Mouse (Mus musculus): ENCODE measurements around the gene Gm12355.
A peak's percentile ranks its signal among the peaks of the same experiment; 100 is the strongest.
"Not testable (repeated sequence)": the region's sequence is repeated elsewhere in the genome, so short reads cannot be mapped to it uniquely, and the experiment has no call there.

The Gm12355 gene

GRCm38 (mm10) chr11:98625611-98626410, at the start of gene Gm12355, which contains the start of gene Gsdma3:
Gm12355 (minus strand) TSS chr11:98625661.
Gsdma3 (plus strand) TSS chr11:98626360.
- no peak for DNase-seq (ENCODE audit: low spot score)

DNA sequence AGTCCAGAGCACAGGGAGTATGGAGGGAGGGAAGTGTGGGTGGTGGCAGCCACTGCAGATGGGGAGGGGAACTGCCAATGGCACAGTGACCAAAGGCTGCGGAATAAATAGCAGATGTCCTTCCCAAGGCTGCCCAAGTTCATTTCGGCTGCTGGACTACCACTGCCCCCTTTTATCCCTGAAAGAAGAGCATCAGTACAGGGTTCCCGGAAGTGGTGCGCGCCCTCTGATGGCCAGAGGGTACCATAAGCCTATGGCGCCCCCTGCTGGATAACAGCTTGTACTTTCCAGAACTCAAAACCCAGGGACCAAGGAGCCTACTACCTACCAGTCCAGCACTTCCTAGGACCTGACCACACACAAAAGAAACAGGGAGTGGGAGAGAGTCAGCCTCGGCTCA, 47.7 kb upstream of the Gm12355 start:
- peak; percentile 79 for DNase-seq (ENCODE audit: low spot score)

- no peak for DNase-seq (ENCODE audit: low spot score)
These were observed 47.0 kb upstream of the Gm12355 start for GRCm38 (mm10) chr11:98672482-98672881.

DNA sequence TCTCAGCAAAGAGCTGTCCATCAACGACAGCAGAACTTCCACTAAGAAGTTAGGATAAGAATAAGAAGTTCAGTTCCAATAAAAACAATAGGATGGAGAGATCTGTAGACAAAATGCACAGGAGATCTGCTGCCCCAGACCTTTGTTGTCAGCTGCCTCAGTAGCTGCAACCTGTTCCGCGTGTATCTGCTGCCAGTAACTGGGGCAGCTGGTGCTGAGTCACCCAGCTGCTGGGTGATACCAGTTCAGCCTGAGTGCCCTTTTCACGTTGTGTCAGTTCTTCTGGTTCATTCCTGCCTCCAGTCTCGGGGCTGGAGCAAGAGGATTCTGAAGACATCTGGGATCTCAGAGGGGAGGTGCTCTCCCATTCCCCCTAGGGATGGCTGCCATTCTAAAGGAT, 46.4 kb upstream of the Gm12355 start:
- DNase-seq (ENCODE audit: low spot score): no peak

DNA sequence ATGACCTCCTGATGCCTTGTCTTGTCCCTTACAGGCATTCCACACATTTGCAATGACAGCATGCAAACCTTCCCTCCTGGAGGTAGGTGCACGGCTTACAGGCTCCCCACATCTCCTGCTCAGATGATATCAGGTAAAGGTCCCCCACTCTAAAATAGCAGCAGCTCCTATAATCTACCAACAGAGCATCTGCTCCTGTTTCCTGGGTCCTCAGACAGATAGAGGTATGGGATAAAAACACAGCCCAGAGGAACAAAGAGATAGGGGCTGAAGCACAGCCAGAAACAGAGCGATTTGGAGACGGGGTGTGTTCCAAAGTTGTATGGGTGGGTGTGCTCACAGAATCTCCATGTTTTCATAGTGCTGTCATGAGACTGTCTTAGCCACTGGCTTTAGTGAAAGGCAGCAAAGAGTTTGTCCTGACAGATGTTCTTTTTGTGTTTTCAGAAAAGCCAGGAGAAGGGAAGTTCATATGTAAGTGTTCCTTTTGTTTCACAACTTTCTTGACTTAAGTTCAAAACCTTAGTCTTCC, 45.9 kb upstream of the Gm12355 start:
- DNase-seq (ENCODE audit: low spot score): no peak

GRCm38 (mm10) chr11:98668984-98669383, 43.5 kb upstream of the Gm12355 start:
- no peak for DNase-seq (ENCODE audit: low spot score)

DNA sequence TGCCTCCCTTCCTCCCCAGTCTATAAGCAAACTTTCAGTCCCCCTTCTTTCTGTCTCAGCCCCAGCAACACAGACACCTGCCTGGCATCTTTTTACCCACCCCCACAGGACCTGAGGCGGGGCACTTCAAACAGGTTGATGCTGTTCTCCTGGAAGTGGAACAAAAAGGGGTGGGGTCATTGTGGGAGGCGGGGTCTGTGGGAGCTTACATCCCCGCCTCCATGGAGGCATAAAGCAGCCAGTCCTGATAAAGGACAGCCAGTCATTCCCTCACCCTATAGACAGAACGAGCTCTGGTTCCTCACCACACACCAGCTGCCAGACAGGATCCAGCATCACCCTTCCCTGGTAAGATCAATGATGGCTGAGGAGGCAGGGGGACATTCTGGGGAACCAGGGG, 38.6 kb upstream of the Gm12355 start, which contains the start of gene Gsdma:
TSS of gene Gsdma (plus strand) at position 261 of the 400 bp plus-strand sequence.
- no peak for DNase-seq (ENCODE audit: low spot score)

DNA sequence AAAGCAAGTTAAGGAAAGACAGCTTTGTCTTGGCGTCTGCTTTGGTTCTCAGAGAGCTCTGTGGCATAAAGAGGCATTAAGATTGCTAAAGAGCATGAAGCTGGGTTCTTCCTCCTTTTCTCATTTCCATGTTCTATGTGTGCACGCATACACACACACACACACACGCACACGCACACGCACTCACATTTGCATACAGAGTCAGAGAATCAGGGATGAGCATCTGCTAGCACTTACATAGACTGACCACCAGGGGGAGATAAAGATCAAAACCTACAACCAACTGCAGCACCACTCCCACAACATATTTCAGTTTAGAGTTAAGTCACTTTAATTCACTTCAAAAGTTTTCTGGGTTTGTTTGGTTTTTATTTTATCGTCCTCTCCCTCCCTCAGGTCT, 35.1 kb upstream of the Gm12355 start:
- DNase-seq (ENCODE audit: low spot score): peak; percentile 82

- peak; percentile 79 for DNase-seq (ENCODE audit: low spot score)
These were observed 29.6 kb upstream of the Gm12355 start for GRCm38 (mm10) chr11:98655076-98655475.

- DNase-seq (ENCODE audit: low spot score): no peak
These were observed 21.0 kb upstream of the Gm12355 start, which contains the start of gene Gsdma2 for GRCm38 (mm10) chr11:98646459-98646858. Gsdma2 (plus strand) TSS chr11:98646759.

DNA sequence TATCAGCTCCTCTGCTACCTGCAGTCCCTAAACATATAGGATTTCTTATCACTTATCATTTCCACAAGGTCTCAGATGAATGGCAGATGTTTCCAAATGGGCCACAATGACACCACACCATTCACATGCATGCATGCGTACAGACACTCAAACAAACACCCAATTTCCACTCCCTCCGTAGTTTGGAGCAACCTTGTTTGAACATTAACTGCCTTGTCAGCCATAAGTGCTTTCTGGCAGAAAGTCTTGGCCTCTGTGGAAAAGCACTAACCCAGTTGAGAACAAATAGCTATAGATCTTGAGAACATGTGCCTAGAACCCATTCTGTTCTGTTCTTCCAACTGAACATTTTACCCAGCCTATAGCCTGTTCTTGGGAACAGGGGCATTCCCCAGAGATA, 20.5 kb upstream of the Gm12355 start:
- DNase-seq (ENCODE audit: low spot score): no peak

DNA sequence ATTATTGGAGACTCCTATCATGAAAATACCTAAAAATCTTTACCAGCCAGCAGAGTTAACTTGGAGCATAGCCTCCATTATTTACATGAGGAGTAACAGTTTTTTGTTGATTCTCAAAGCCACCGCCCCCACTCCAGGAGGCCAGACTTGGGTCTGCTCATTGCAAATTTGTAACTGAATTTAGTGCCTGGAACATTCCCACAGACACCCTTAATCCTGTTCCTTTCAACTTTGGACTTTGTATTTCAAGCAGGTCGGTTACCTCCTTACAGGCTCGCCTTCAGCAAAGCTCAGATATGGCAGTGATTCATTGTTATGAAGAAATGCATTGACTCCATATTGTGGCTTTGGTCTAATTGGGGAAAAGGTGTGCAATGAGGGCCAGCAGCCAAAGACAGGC, 19.3 kb upstream of the Gm12355 start:
- DNase-seq (ENCODE audit: low spot score): no peak

DNA sequence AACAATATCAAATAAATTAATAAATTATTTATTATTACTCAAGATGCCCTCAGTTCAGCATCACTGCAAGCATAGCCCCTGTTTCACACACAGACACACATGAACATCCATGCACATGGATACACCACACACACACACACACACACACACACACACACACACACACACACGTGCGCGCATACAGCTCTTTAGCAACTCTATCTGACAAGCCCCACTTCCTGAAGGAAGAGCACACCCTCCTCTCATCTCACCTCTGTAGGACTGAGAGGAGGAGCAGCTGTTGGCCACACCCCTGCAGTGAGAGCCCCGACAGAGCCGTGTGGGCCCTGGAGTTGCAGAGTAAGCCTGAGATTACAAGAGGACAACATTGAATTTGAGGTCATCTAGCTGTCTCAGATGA, 14.6 kb upstream of the Gm12355 start:
- DNase-seq (ENCODE audit: low spot score): no peak

DNA sequence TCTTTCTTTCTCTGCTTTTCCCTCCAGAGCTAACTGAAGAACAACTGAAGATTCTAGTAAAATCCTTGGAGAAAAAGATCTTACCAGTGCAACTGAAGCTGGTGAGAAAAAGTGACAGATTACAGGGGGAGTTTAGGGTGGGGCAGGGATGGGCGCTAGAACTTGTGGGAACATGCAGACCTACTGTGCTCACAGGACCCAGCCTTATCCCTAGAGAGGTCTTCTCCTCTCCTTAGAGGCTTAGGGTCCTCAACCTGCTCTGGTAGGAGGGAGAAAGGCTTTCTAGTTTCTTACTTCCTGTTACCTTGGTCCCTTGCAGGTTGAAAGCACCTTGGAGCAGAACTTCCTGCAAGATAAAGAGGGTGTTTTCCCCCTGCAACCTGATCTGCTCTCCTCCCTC, 12.0 kb upstream of the Gm12355 start:
- DNase-seq (ENCODE audit: low spot score): no peak

- peak; percentile 34 for DNase-seq (ENCODE audit: low spot score)
These were observed 10.0 kb upstream of the Gm12355 start for GRCm38 (mm10) chr11:98635312-98635970.

DNA sequence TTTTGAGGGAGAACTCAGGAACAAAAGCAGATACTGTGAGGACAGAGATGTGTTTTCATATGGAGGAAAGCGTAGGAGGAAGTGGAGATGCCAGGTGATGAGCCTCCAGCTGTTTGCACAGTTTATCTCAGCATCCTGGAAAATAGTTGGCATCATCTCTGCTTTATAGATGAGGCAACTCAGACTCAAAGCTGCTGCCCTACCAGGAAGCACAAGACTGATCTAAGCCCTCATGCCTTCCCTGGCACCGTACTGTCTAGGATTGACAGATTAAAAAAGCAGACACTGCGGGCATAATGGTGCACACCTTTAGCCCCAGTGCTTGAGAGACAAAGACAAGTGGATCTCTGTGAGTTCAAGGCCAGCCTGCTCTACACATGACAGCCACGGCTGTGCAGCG, 5.2 kb upstream of the Gm12355 start:
- no peak for DNase-seq (ENCODE audit: low spot score)

- no peak for DNase-seq (ENCODE audit: low spot score)
These were observed 3.2 kb upstream of the Gm12355 start for GRCm38 (mm10) chr11:98628706-98629105.

DNA sequence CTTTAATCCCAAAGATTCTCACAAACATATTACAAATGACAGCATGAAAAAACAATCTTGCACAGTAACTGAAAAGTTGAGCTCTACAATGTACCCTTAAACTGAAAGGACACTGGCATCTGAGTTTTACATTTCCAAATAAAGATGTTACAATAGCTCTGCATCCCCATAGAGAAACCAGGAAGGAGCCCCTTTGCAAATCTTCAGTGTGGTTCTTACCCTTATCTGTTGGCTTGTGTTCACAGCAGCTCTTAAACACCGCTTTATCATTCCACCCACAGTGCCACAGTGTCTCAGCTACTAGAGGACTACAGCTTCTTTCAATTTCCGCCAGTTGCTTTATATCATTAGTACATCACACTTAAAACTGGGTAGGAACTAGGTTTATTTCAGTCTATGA, 1.1 kb downstream of the Gm12355 start:
- DNase-seq (ENCODE audit: low spot score): not testable (repeated sequence)

GRCm38 (mm10) chr11:98623981-98624380, 1.5 kb downstream of the Gm12355 start:
- DNase-seq (ENCODE audit: low spot score): not testable (repeated sequence)

DNA sequence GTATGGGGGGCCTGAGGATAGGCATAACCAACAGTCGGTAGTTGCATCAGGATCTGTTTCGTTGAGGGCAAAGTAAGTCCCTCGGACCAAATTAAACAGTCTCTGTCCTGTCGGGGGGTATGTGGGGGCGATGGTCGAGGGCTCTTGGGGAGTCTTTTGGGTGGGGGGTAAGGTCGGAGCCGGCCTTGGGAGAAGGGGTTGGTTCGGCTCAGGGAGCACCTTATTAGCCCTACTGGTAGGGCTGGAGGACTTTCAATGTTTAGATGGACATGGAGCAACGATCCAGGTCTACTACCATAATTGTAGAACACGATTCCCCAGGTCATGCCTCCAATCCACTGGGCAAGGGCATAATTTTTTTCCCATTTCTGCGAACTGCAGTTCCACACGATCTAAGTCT, 4.7 kb downstream of the Gm12355 start:
- DNase-seq (ENCODE audit: low spot score): no peak

DNA sequence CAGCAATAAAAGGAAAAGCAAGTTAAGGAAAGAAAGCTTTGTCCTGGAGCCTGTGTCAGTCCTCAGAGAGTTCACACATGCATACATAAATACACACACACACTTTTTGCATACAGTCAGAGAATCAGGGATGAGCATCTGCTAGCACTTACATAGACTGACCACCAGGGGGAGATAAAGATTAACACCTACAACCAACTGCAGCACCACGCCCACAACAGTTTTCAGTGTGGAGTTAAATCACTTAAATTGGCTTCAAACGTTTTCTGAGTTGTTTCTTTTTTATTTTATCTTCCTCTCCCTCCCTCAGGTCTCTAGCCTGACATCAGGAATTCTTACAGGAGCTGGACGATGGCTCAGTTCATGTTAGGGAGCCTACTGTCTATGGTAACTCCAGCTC, 18.7 kb downstream of the Gm12355 start:
- peak; percentile 81 for DNase-seq (ENCODE audit: low spot score)

GRCm38 (mm10) chr11:98604911-98605310, 20.6 kb downstream of the Gm12355 start:
- DNase-seq (ENCODE audit: low spot score): not testable (repeated sequence)

DNA sequence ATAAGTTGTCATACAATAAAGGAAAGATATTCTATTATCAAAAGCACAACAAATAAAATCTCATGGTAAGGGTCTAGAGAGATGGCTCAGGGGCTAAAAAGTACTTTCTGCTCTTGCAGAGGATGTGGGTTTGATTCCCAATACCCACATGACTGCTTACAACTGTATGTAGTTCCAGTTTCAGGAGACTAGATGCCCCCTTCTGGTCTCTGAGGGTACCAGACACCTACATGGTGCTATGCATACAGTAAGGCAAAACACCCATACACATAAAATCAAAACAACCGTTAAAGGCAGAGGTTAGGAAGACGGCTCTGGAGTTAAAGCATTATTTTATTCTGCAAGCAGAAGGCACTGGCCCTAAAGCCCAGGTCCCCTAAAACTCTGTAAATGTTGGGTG, 21.5 kb downstream of the Gm12355 start:
- no peak for DNase-seq (ENCODE audit: low spot score)
